Mouse (Mus musculus): ENCODE results near the gene Nup107. TPM values are rescaled to one million over a fixed set of nuclear protein-coding genes. Genes with fewer than 3 reads are reported as not detected.
"Not testable (repeated sequence)": the region's sequence is repeated elsewhere in the genome, so short reads cannot be mapped to it uniquely, and the experiment has no call there.

Nup107 gene
- total and polyA plus RNA-seq, 2 experiments from 2014 or later, result 12.5 to 19.0 TPM

GRCm38 (mm10) chr10:117738140-117738921 lies 54.2 kb downstream of the Nup107 start:
- Histone ChIP-seq H3K9ac (replicated peaks; ENCODE audit: low read length) (no peak overlapping the region), H3K4me3 (ENCODE audit: low read length) (no peak overlapping the region), H3K9me3 (ENCODE audit: low read length) (no peaks in the 10 kb centered on the region), H3K27ac (no peak overlapping the region), H3K27me3 (ENCODE audit: insufficient read depth, low read length) (no peaks in the 10 kb centered on the region), H3K4me1 (ENCODE audit: insufficient read depth, low read length) (no peaks in the 10 kb centered on the region), H3K36me3 (ENCODE audit: insufficient read depth, low read length) (peaks cover 33% of the 10 kb centered on the region), H3K4me2 (ENCODE audit: low read depth, low read length) (no peak overlapping the region)
- 84% methylated on average over 13 of the region's 13 CpGs for WGBS
- DNase-seq (ENCODE audit: low spot score) (no peak), ATAC-seq (no peak)
- no peak for TF ChIP-seq CTCF (IDR thresholded peaks at IDR 0.05; ENCODE audit: low read depth)

- H3K27ac ChIP-seq; H3K27me3 ChIP-seq (ENCODE audit: insufficient read depth, low read length); H3K9ac ChIP-seq (replicated peaks; ENCODE audit: low read length); ATAC-seq; DNase-seq (ENCODE audit: low spot score); H3K4me1 ChIP-seq (ENCODE audit: insufficient read depth, low read length); H3K4me3 ChIP-seq (ENCODE audit: low read length); H3K9me3 ChIP-seq (ENCODE audit: low read length); H3K4me2 ChIP-seq (ENCODE audit: low read depth, low read length): not testable (repeated sequence)
- H3K36me3 ChIP-seq (ENCODE audit: insufficient read depth, low read length), result peaks cover 33% of the 10 kb centered on the region
- 97% methylated on average over 8 of the region's 8 CpGs for WGBS
Measured at GRCm38 (mm10) chr10:117737498-117737897, 55.0 kb downstream of the Nup107 start.

- Histone ChIP-seq H3K27ac (no peak overlapping the region), H3K27me3 (ENCODE audit: insufficient read depth, low read length) (no peaks in the 10 kb centered on the region), H3K4me1 (ENCODE audit: insufficient read depth, low read length) (no peaks in the 10 kb centered on the region), H3K9me3 (ENCODE audit: low read length) (no peaks in the 10 kb centered on the region), H3K4me3 (ENCODE audit: low read length) (no peak overlapping the region), H3K9ac (replicated peaks; ENCODE audit: low read length) (no peak overlapping the region), H3K36me3 (ENCODE audit: insufficient read depth, low read length) (peaks cover 33% of the 10 kb centered on the region), H3K4me2 (ENCODE audit: low read depth, low read length) (no peak overlapping the region)
- DNase-seq (ENCODE audit: low spot score) (no peak), ATAC-seq (no peak)
- TF ChIP-seq CTCF (IDR thresholded peaks at IDR 0.05; ENCODE audit: low read depth), result no peak
- 77% methylated on average over 4 of the region's 4 CpGs for WGBS
Measured at GRCm38 (mm10) chr10:117737075-117737474, 55.4 kb downstream of the Nup107 start.

GRCm38 (mm10) chr10:117736573-117736972 lies 55.9 kb downstream of the Nup107 start:
- 91% methylated on average over 5 of the region's 5 CpGs for WGBS
- TF ChIP-seq CTCF (IDR thresholded peaks at IDR 0.05; ENCODE audit: low read depth), result no peak
- Histone ChIP-seq H3K4me2 (ENCODE audit: low read depth, low read length) (no peak overlapping the region), H3K4me3 (ENCODE audit: low read length) (no peak overlapping the region), H3K9ac (replicated peaks; ENCODE audit: low read length) (no peak overlapping the region), H3K9me3 (ENCODE audit: low read length) (no peaks in the 10 kb centered on the region), H3K27ac (no peak overlapping the region), H3K36me3 (ENCODE audit: insufficient read depth, low read length) (peaks cover 33% of the 10 kb centered on the region), H3K27me3 (ENCODE audit: insufficient read depth, low read length) (no peaks in the 10 kb centered on the region), H3K4me1 (ENCODE audit: insufficient read depth, low read length) (no peaks in the 10 kb centered on the region)
- ATAC-seq, result no peak
- no peak for DNase-seq (ENCODE audit: low spot score)

GRCm38 (mm10) chr10:117735396-117735795 lies 57.1 kb downstream of the Nup107 start:
- WGBS, result 93% methylated on average over 11 of the region's 12 CpGs
- H3K36me3 ChIP-seq (ENCODE audit: insufficient read depth, low read length), result peaks cover 32% of the 10 kb centered on the region
- not testable (repeated sequence) for ATAC-seq; H3K4me2 ChIP-seq (ENCODE audit: low read depth, low read length); H3K27ac ChIP-seq; DNase-seq (ENCODE audit: low spot score); H3K27me3 ChIP-seq (ENCODE audit: insufficient read depth, low read length); H3K4me3 ChIP-seq (ENCODE audit: low read length); H3K9me3 ChIP-seq (ENCODE audit: low read length); H3K4me1 ChIP-seq (ENCODE audit: insufficient read depth, low read length); H3K9ac ChIP-seq (replicated peaks; ENCODE audit: low read length)

GRCm38 (mm10) chr10:117734104-117734852 lies 58.2 kb downstream of the Nup107 start:
- not testable (repeated sequence) for H3K27ac ChIP-seq; ATAC-seq; DNase-seq (ENCODE audit: low spot score); H3K4me1 ChIP-seq (ENCODE audit: insufficient read depth, low read length); H3K4me2 ChIP-seq (ENCODE audit: low read depth, low read length); H3K27me3 ChIP-seq (ENCODE audit: insufficient read depth, low read length); H3K9me3 ChIP-seq (ENCODE audit: low read length); H3K9ac ChIP-seq (replicated peaks; ENCODE audit: low read length); H3K4me3 ChIP-seq (ENCODE audit: low read length)
- WGBS, result 84% methylated on average over 9 of the region's 10 CpGs
- H3K36me3 ChIP-seq (ENCODE audit: insufficient read depth, low read length), result peaks cover 25% of the 10 kb centered on the region

- WGBS, result 91% methylated on average over 7 of the region's 8 CpGs
Measured at GRCm38 (mm10) chr10:117733626-117734025, 58.9 kb downstream of the Nup107 start.

More at GRCm38 (mm10) chr10:117733626-117734025, 58.9 kb downstream of the Nup107 start:
- not testable (repeated sequence) for ATAC-seq; DNase-seq (ENCODE audit: low spot score); H3K4me1 ChIP-seq (ENCODE audit: insufficient read depth, low read length); H3K9me3 ChIP-seq (ENCODE audit: low read length); H3K4me3 ChIP-seq (ENCODE audit: low read length); H3K4me2 ChIP-seq (ENCODE audit: low read depth, low read length); H3K27me3 ChIP-seq (ENCODE audit: insufficient read depth, low read length); H3K27ac ChIP-seq; H3K9ac ChIP-seq (replicated peaks; ENCODE audit: low read length)
- H3K36me3 ChIP-seq (ENCODE audit: insufficient read depth, low read length), result peaks cover 18% of the 10 kb centered on the region
